8 mouse cellular contexts compared by ENCODE assay signal in the genomic region with DNA sequence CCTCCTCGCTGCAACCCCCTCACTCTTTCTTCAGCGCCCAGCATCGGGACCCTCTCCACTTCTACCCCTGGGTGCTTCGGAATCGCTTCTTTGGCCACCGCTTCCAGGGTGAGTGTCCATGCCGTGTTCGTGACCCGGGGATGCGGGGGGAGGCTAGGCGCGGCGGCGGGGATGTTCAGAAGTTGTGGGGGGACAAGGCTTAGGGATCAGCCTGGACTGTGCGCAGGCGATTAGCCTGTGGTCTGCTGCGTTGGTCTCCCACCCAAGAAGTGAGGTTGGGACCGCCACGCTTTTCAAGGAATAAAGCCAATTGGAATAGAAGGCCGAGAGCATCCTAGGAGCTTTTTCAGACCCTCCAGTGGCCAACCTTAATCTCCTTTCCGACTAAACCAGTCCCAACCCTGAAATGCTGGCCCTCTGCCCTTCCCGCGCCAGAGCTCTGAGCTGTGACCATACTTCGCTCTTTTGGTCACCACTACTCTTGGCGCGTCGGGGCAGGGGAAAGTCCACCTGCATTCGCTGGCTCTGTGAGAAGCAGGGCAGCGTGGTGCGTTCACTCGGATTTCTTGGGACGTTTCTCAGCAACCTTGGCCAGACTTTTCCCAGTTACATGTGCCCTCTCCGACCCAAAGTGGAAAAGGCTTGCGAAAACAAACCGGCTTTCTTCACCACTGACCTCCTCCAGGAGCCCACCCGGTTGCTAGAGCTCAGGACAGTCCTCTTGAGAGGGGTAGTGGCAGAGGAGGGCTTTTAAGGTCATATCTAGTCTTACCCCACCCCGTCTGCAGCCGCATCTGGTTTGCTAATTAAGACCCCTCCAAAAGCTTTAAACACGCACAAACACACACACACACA. TPM values are rescaled to one million over a fixed set of nuclear protein-coding genes. Genes with fewer than 3 reads are reported as not detected.
DNase-seq lines count a peak whose midpoint lies in the region; ATAC-seq and TF ChIP-seq lines count a peak whose summit lies in the region.

No protein-coding gene starts in this region.

- TF ChIP-seq POLR2A in cerebellum, adult 2 months (IDR thresholded peaks at IDR 0.05; ENCODE audit: borderline replicate concordance, insufficient read depth, low read length), result no peak

- no peak for DNase-seq in cerebellum, adult 2 months
- no peak for DNase-seq in cerebellum, postnatal 36 days
- no peak for DNase-seq in embryonic facial prominence, embryonic 11.5 days (ENCODE audit: low spot score)
- peak; percentile 82 for DNase-seq in kidney, adult 18-20 months
- peak; percentile 96 for DNase-seq in midbrain, embryonic 11.5 days (ENCODE audit: low spot score, missing footprints)
- no peak for DNase-seq in adipocyte (ENCODE audit: low spot score)
- no peak for DNase-seq in lung, postnatal 36 days

- peak overlapping the region; percentile 72 for H3K4me2 ChIP-seq in embryonic facial prominence, embryonic 11.5 days (ENCODE audit: low read depth, low read length)
- H3K4me2 ChIP-seq in midbrain, embryonic 11.5 days, result peak overlapping the region; percentile 88

- H3K4me1 ChIP-seq in cerebellum, adult 2 months (ENCODE audit: control insufficient read depth, insufficient read depth, low read length), result peaks cover 9% of the 10 kb centered on the region; the same call in 1 of the 2 replicates
- peaks cover 10% of the 10 kb centered on the region; the same call in 1 of the 2 replicates for H3K4me1 ChIP-seq in embryonic facial prominence, embryonic 11.5 days (ENCODE audit: control insufficient read depth, insufficient read depth, low read length)
- peaks cover 29% of the 10 kb centered on the region for H3K4me1 ChIP-seq in midbrain, embryonic 11.5 days (ENCODE audit: control insufficient read depth, insufficient read depth, low read length)

- H3K4me3 ChIP-seq in cerebellum, adult 2 months (replicated peaks; ENCODE audit: insufficient read depth, low read depth, low read length), result peak overlapping the region; percentile 28
- peak overlapping the region; percentile 40 for H3K4me3 ChIP-seq in embryonic facial prominence, embryonic 11.5 days (ENCODE audit: low read depth, low read length)
- peak overlapping the region; percentile 47 for H3K4me3 ChIP-seq in midbrain, embryonic 11.5 days (ENCODE audit: low read depth, low read length)

- TF ChIP-seq CTCF in cerebellum, adult 2 months (IDR thresholded peaks at IDR 0.05; ENCODE audit: borderline replicate concordance, insufficient read depth, low read depth, low read length), result no peak

- no peak overlapping the region for H3K27ac ChIP-seq in cerebellum, adult 2 months (ENCODE audit: insufficient read depth, low read length)
- no peak overlapping the region for H3K27ac ChIP-seq in embryonic facial prominence, embryonic 11.5 days (replicated peaks; ENCODE audit: low read depth, low read length)
- no peak overlapping the region for H3K27ac ChIP-seq in midbrain, embryonic 11.5 days (ENCODE audit: low read depth, low read length)

- no peaks in the 10 kb centered on the region for H3K36me3 ChIP-seq in embryonic facial prominence, embryonic 11.5 days (replicated peaks; ENCODE audit: control insufficient read depth, insufficient read depth, low read depth, low read length)
- H3K36me3 ChIP-seq in midbrain, embryonic 11.5 days (ENCODE audit: control insufficient read depth, insufficient read depth, low read length), result no peaks in the 10 kb centered on the region

- H3K9me3 ChIP-seq in embryonic facial prominence, embryonic 11.5 days (replicated peaks; ENCODE audit: control insufficient read depth, low read length), result no peaks in the 10 kb centered on the region
- H3K9me3 ChIP-seq in midbrain, embryonic 11.5 days (ENCODE audit: control insufficient read depth, low read length), result no peaks in the 10 kb centered on the region

- peaks cover 18% of the 10 kb centered on the region; the same call in 1 of the 2 replicates for H3K27me3 ChIP-seq in cerebellum, adult 2 months (ENCODE audit: control insufficient read depth, insufficient read depth, low read length)
- H3K27me3 ChIP-seq in embryonic facial prominence, embryonic 11.5 days (ENCODE audit: control insufficient read depth, insufficient read depth, low read length), result peaks cover 76% of the 10 kb centered on the region
- peaks cover 89% of the 10 kb centered on the region for H3K27me3 ChIP-seq in midbrain, embryonic 11.5 days (ENCODE audit: control insufficient read depth, insufficient read depth, low read length)

- no peak for ATAC-seq in embryonic facial prominence, embryonic 11.5 days (replicated peaks; ENCODE audit: insufficient number of reproducible peaks, low FRiP score, low TSS enrichment, low read depth)
- peak; percentile 30; the same call in 1 of the 2 replicates for ATAC-seq in midbrain, embryonic 11.5 days (ENCODE audit: low FRiP score)
- no peak for ATAC-seq in activated CD4-positive, CD25-positive, alpha-beta regulatory T cell, adult 4 months

- WGBS in cerebellum, adult 2 months, result 3% methylated on average over 39 of the region's 39 CpGs
- WGBS in embryonic facial prominence, embryonic 11.5 days, result under 1% methylated on average over 39 of the region's 39 CpGs
- under 1% methylated on average over 39 of the region's 39 CpGs for WGBS in midbrain, embryonic 11.5 days

- H3K9ac ChIP-seq in embryonic facial prominence, embryonic 11.5 days (replicated peaks; ENCODE audit: low read length), result no peak overlapping the region
- H3K9ac ChIP-seq in midbrain, embryonic 11.5 days (ENCODE audit: low read length), result peak overlapping the region; percentile 49

RNA-seq across cellular contexts. Expression of a gene that starts 1.2 kb away (rescaled TPM):
- 0.11 and 0.19 TPM in 2 replicates for polyA plus RNA-seq in cerebellum, adult 2 months (2012; rRNA removed)
- 0.56 and 0.88 TPM in 2 replicates for polyA plus RNA-seq in embryonic facial prominence, embryonic 11.5 days (2014; fragmentation: Nextera tagmentation; extraction: Ambion mirVana)
- 2.7 and 3.6 TPM in 2 replicates for polyA plus RNA-seq in midbrain, embryonic 11.5 days (2014; fragmentation: Nextera tagmentation; extraction: Ambion mirVana)
- polyA plus RNA-seq in activated CD4-positive, CD25-positive, alpha-beta regulatory T cell, adult 4 months (2017; shearing (Covaris generic)), result not detected

RNA-seq across cellular contexts. Expression of a gene that starts 50.9 kb away (rescaled TPM):
- 26.9 TPM in 2 replicates for polyA plus RNA-seq in cerebellum, adult 2 months (2012; rRNA removed)
- 54.5 and 62.2 TPM in 2 replicates for polyA plus RNA-seq in embryonic facial prominence, embryonic 11.5 days (2014; fragmentation: Nextera tagmentation; extraction: Ambion mirVana)
- polyA plus RNA-seq in midbrain, embryonic 11.5 days (2014; fragmentation: Nextera tagmentation; extraction: Ambion mirVana), result 41.1 and 45.5 TPM in 2 replicates
- polyA plus RNA-seq in activated CD4-positive, CD25-positive, alpha-beta regulatory T cell, adult 4 months (2017; shearing (Covaris generic)), result 10 to 100 TPM; 24.0 to 31.0 TPM

Comparison
In these comparisons a context has a peak if more than half of its experiments do, and no peak if none do; other contexts are left out.
1. DNase-seq: peak in kidney, adult 18-20 months (single experiment) and midbrain, embryonic 11.5 days (single experiment); none in cerebellum, adult 2 months (0 of 2), cerebellum, postnatal 36 days (0 of 2), embryonic facial prominence, embryonic 11.5 days (single experiment), adipocyte (single experiment) and lung, postnatal 36 days (single experiment).
2. Peak in every context shown above with its lines, with median percentiles within 50 percentile points of each other: H3K4me3 ChIP-seq.